Mouse (Mus musculus): ENCODE measurements at regions not wholly inside any gene's neighbourhood (a gene's known extent, or its start where the extent isn't known, plus 50 kb on each side); places are given as distances from the start of the nearest gene placed in this dataset.

GRCm38 (mm10) chr2:72551268-72551667 is 75.3 kb downstream of the Cdca7 start:
- TF ChIP-seq CTCF (IDR thresholded peaks at IDR 0.05; ENCODE audit: borderline replicate concordance, insufficient read depth, low read depth, low read length): no peak
- no peak for TF ChIP-seq POLR2A (IDR thresholded peaks at IDR 0.05; ENCODE audit: borderline replicate concordance, insufficient read depth, low read length)
